Mouse (Mus musculus) embryonic facial prominence, embryonic 15.5 days (tissue): ENCODE measurements at regions not wholly inside any gene's neighbourhood (a gene's known extent, or its start where the extent isn't known, plus 50 kb on each side); places are given as distances from the start of the nearest gene placed in this dataset.

ENCODE experiments used
- ATAC-seq: fragments of 200-750 bp; cut with Nextera tagmentation; 2 replicates; pipeline ENCODE4 v1.8.0; 2017; ENCODE audit warnings: low read depth, moderate TSS enrichment; ENCODE audit not compliant: insufficient number of reproducible peaks, low FRiP score, low TSS enrichment
- H3K27ac ChIP-seq: fragments of 300-500 bp; sonication (generic); replicated peaks from 2 replicates; pipeline ENCODE4 v1.5.1; 2015; ENCODE audit warnings: mild to moderate bottlenecking, inconsistent platforms
- H3K27me3 ChIP-seq: fragments of 300-500 bp; sonication (generic); 2 replicates; pipeline ENCODE4 v1.6.1; 2015; ENCODE audit warnings: inconsistent platforms
- H3K36me3 ChIP-seq: fragments of 300-500 bp; sonication (generic); 2 replicates; pipeline ENCODE4 v1.6.1; 2015; ENCODE audit warnings: mild to moderate bottlenecking, inconsistent platforms
- H3K4me1 ChIP-seq: fragments of 300-500 bp; sonication (generic); 2 replicates; pipeline ENCODE4 v1.6.1; 2015; ENCODE audit warnings: inconsistent platforms
- H3K4me2 ChIP-seq: fragments of 300-500 bp; sonication (generic); replicated peaks from 2 replicates; pipeline ENCODE4 v1.6.1; 2015; ENCODE audit warnings: mild to moderate bottlenecking, inconsistent platforms
- H3K4me3 ChIP-seq: fragments of 300-500 bp; sonication (generic); replicated peaks from 2 replicates; pipeline ENCODE4 v1.5.1; 2015; ENCODE audit warnings: mild to moderate bottlenecking, inconsistent platforms
- H3K9ac ChIP-seq: fragments of 300-500 bp; sonication (generic); 2 replicates; pipeline ENCODE4 v1.6.1; 2015; ENCODE audit warnings: inconsistent platforms
- H3K9me3 ChIP-seq: fragments of 300-500 bp; sonication (generic); replicated peaks from 2 replicates; pipeline ENCODE4 v1.6.1; 2016; ENCODE audit warnings: inconsistent platforms
- WGBS: fragments of 180-500 bp; shearing (Covaris S2); methylation state at CpG from one replicate; pipeline ENCODE4 v1.1.7; 2015; 5-methylcytosine and 5-hydroxymethylcytosine counted together

DNA sequence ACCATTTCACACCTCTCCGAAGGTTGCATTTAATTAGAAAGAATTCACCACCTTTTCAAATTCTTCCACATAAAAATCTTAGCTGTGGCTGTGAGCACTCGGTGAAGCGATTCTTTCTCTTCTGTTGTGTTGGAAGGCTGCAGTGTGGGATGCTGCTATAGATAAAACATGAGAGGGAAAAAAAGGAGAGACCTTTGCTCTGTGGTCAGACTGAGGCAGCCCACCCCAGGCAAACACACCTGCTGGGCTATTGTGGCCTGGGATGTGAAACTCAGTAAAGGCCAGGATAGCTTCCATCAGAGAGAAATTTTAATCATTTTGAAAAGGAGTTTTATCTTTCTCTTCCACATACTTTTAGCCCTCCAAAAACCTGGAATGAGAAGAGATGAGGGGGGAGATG is 625.3 kb upstream of the Akr1e1 start:
- no peaks in the 10 kb centered on the region for H3K27me3 ChIP-seq
- no peaks in the 10 kb centered on the region for H3K9me3 ChIP-seq
- no peaks in the 10 kb centered on the region for H3K4me1 ChIP-seq
- H3K36me3 ChIP-seq = no peaks in the 10 kb centered on the region
- H3K4me3 ChIP-seq = no peak overlapping the region
- 81% methylated on average over 3 of the region's 3 CpGs for WGBS
- H3K9ac ChIP-seq = no peak overlapping the region
- no peak overlapping the region for H3K27ac ChIP-seq
- no peak overlapping the region for H3K4me2 ChIP-seq
- no peak for ATAC-seq

DNA sequence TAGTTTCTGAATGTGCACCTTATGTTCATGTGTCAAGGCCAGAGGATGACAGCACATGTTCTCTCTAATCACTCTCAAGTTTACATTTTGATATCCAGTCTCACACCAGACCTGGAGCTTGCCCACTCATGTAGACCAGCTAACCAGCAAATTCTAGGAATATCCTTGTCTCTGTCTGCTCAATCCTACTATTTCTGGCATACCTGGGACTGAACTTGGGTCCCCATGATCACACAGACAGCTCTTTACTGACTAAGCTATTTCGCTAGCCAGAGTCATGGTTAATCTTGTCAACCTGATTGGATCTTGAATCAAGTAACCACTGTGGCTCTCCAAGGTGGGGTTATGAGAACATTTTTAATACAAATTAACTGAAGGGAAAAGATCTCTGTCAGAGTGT is 625.9 kb upstream of the Klf6 start:
- ATAC-seq = no peak
- no peaks in the 10 kb centered on the region for H3K27me3 ChIP-seq
- no peak overlapping the region for H3K27ac ChIP-seq
- no peak overlapping the region for H3K4me2 ChIP-seq
- no peak overlapping the region for H3K9ac ChIP-seq
- H3K4me1 ChIP-seq = no peaks in the 10 kb centered on the region
- H3K36me3 ChIP-seq = no peaks in the 10 kb centered on the region
- H3K9me3 ChIP-seq = no peaks in the 10 kb centered on the region
- no peak overlapping the region for H3K4me3 ChIP-seq
- whole genome bisulfite sequencing = 90% methylated on average over 1 of the region's 1 CpGs

GRCm38 (mm10) chr13:5240541-5240940 is 620.7 kb upstream of the Klf6 start:
- WGBS = 46% methylated on average over 4 of the region's 4 CpGs
- ATAC-seq = no peak
- H3K27ac ChIP-seq = no peak overlapping the region
- no peak overlapping the region for H3K4me3 ChIP-seq
- 0 out of 2 replicates have a peak, but pooled peaks cover 3% of the 10 kb centered on the region for H3K4me1 ChIP-seq
- H3K9me3 ChIP-seq = no peaks in the 10 kb centered on the region
- no peak overlapping the region for H3K4me2 ChIP-seq
- H3K9ac ChIP-seq = no peak overlapping the region
- H3K27me3 ChIP-seq = no peaks in the 10 kb centered on the region
- no peaks in the 10 kb centered on the region for H3K36me3 ChIP-seq

DNA sequence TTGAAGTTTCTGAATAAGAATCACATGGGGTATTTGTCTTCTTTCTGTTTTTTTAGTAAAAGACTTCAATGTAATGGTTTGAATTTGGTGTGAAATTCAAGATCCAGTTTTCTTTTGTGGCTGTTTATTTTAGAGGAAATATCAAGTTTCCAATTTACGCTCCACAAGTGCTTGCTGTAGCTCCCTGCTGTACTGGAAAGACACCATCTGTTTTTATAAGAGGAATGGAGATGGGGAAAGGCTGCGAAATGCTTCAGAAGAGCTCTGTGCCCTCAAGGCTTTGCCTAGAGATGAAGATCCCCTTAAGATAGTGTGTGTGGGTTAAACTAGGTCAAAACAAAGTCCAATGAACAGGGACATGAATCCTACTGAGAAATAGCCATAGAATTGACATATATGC is 618.5 kb upstream of the Klf6 start:
- WGBS = 31% methylated on average over 2 of the region's 2 CpGs
- H3K9ac ChIP-seq = no peak overlapping the region
- 0 out of 2 replicates have a peak, but pooled peaks cover 3% of the 10 kb centered on the region for H3K4me1 ChIP-seq
- no peak for ATAC-seq
- no peaks in the 10 kb centered on the region for H3K9me3 ChIP-seq
- no peak overlapping the region for H3K4me2 ChIP-seq
- no peak overlapping the region for H3K4me3 ChIP-seq
- H3K36me3 ChIP-seq = no peaks in the 10 kb centered on the region
- H3K27me3 ChIP-seq = no peaks in the 10 kb centered on the region
- no peak overlapping the region for H3K27ac ChIP-seq

DNA sequence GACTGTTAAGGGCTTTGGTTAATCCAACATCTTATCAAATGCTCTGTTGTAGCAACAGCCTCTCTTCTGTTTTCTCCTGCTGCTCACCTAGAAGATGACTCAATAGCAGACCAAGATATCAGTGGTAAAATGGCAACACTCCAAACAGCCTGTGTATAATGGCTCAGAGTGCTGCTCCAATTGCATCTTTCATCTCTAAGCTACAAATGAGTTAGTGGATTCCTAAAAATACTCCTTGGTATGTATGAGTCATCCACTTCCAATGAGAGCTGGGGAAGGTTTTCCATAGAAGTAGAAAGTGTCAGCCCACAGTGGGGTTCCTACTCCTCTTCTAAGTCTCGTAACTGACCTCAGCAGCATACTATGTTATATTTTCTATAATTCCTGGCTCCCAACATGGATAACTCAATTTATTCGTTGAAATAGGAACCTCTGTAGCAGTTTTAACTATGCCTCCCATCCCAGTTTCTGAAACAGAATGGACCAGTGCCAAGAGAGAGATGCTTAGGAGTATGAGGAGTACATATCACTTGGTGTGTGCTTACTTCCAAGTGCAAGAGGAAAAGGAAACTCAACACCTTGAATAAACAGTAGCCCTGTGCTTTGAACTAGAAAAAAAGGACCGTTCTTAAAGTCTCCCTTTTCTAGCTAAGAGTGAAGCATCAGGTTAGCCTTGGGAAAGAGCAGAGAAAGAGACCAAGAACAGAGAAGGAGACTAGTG is 612.5 kb upstream of the Klf6 start:
- H3K27me3 ChIP-seq = no peaks in the 10 kb centered on the region
- no peak overlapping the region for H3K9ac ChIP-seq
- H3K27ac ChIP-seq = no peak overlapping the region
- no peaks in the 10 kb centered on the region for H3K4me1 ChIP-seq
- no peaks in the 10 kb centered on the region; the same call in 1 of the 2 replicates for H3K9me3 ChIP-seq
- no peak overlapping the region for H3K4me3 ChIP-seq
- WGBS = 39% methylated on average over 3 of the region's 3 CpGs
- no peak overlapping the region for H3K4me2 ChIP-seq
- no peaks in the 10 kb centered on the region for H3K36me3 ChIP-seq
- no peak for ATAC-seq

- ATAC-seq = peak; percentile 34; the same call in 1 of the 2 replicates
- WGBS = 39% methylated on average over 6 of the region's 6 CpGs
- H3K36me3 ChIP-seq = no peaks in the 10 kb centered on the region
- no peaks in the 10 kb centered on the region for H3K27me3 ChIP-seq
- H3K4me1 ChIP-seq = no peaks in the 10 kb centered on the region
- H3K4me3 ChIP-seq = no peak overlapping the region
- no peak overlapping the region for H3K27ac ChIP-seq
- H3K9ac ChIP-seq = no peak overlapping the region
- H3K4me2 ChIP-seq = no peak overlapping the region
- no peaks in the 10 kb centered on the region for H3K9me3 ChIP-seq
Observed at GRCm38 (mm10) chr13:5257891-5258660, 603.2 kb upstream of the Klf6 start.

DNA sequence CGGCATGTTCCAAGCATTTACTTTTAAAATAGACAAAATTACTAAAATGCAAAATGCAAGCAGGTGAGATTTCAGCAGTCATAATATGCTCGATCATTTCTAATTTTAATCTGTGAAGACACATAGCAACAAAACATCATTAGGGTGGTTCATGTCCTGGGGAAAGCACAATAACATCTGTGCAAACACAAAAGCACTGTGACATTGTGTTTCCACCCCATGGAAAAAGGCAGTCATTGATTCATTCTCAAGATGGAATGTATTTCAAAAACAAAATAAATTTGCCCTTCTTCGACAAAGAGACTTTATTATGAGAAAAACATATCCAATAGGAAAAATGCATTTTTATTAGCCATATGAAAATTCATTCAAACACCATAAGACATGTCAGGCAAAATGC is 601.5 kb upstream of the Klf6 start:
- no peaks in the 10 kb centered on the region for H3K4me1 ChIP-seq
- no peak for ATAC-seq

GRCm38 (mm10) chr13:5272506-5273192 is 588.6 kb upstream of the Klf6 start:
- H3K4me2 ChIP-seq = no peak overlapping the region
- whole genome bisulfite sequencing = 77% methylated on average over 1 of the region's 1 CpGs
- no peaks in the 10 kb centered on the region for H3K36me3 ChIP-seq
- no peak overlapping the region for H3K4me3 ChIP-seq
- no peak for ATAC-seq
- H3K4me1 ChIP-seq = no peaks in the 10 kb centered on the region
- no peak overlapping the region for H3K9ac ChIP-seq
- no peaks in the 10 kb centered on the region for H3K27me3 ChIP-seq
- H3K9me3 ChIP-seq = no peaks in the 10 kb centered on the region
- H3K27ac ChIP-seq = no peak overlapping the region

More for the DNA sequence above, 601.5 kb upstream of the Klf6 start:
- 50% methylated on average over 3 of the region's 3 CpGs for WGBS
- H3K9ac ChIP-seq = no peak overlapping the region
- no peaks in the 10 kb centered on the region for H3K36me3 ChIP-seq
- no peak overlapping the region for H3K4me3 ChIP-seq
- H3K4me2 ChIP-seq = no peak overlapping the region
- no peak overlapping the region for H3K27ac ChIP-seq
- no peaks in the 10 kb centered on the region for H3K27me3 ChIP-seq
- H3K9me3 ChIP-seq = no peaks in the 10 kb centered on the region

DNA sequence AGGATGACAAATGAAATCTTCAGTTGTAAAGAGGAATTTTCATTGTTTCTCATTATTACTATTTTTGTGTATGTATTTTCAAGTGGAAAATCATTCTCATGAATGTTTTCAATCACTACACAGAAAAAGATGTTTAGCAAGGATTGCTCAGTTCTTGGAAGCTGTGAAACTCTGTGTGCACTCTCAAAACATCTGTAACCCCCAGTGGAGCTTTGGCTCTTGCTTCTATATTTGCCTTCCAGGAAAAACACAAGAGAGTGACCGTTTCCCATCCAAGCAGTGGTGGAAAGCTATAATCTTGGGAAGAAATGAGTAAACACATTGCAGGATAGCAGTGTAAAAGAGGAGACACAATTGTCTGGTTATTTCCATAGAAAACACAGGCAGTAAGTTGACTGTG is 584.7 kb upstream of the Klf6 start:
- no peaks in the 10 kb centered on the region for H3K27me3 ChIP-seq
- H3K27ac ChIP-seq = no peak overlapping the region
- no peaks in the 10 kb centered on the region for H3K36me3 ChIP-seq
- H3K4me1 ChIP-seq = no peaks in the 10 kb centered on the region
- ATAC-seq = no peak
- no peaks in the 10 kb centered on the region for H3K9me3 ChIP-seq
- no peak overlapping the region for H3K4me2 ChIP-seq
- 64% methylated on average over 1 of the region's 1 CpGs for WGBS
- H3K4me3 ChIP-seq = no peak overlapping the region
- no peak overlapping the region for H3K9ac ChIP-seq

DNA sequence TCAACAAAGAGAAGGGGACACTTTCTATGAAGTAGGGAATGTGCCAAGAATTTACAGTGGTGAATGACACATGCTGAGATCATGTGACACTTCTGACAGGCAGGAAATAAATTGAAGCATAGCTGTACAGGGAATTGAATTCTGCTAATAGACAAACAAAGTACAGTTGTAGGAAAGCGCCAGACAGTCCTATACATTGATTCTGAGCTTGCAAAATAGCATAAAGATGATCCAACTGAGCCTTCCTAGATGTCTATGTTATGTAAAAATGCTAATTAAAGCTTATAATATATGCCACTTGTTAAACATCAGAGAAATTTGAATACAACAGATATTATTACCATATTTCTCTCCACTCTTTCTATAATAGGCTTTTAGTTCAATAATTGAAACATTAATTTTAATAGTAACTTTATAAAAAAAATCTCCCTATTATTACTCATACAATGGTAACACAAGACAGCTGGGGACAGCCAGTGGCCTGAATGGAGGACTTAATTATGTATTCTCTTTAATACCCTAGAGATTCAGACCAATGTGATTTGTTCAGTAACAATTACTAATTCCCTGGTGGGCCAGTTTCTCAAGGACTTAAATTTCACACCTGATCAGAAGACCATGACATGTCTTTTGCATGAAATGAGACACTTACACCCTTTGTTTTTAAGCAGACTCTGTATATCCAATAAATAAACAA is 571.4 kb upstream of the Klf6 start:
- ATAC-seq = no peak
- 80% methylated on average over 1 of the region's 1 CpGs for WGBS
- no peaks in the 10 kb centered on the region for H3K9me3 ChIP-seq
- no peak overlapping the region for H3K4me3 ChIP-seq
- no peak overlapping the region for H3K27ac ChIP-seq
- no peak overlapping the region for H3K9ac ChIP-seq
- H3K36me3 ChIP-seq = no peaks in the 10 kb centered on the region
- H3K4me1 ChIP-seq = no peaks in the 10 kb centered on the region
- no peak overlapping the region for H3K4me2 ChIP-seq
- H3K27me3 ChIP-seq = no peaks in the 10 kb centered on the region

GRCm38 (mm10) chr13:5302141-5302540 is 559.1 kb upstream of the Klf6 start:
- Histone ChIP-seq H3K9ac (no peak overlapping the region), H3K4me3 (no peak overlapping the region), H3K36me3 (no peaks in the 10 kb centered on the region), H3K4me2 (no peak overlapping the region), H3K4me1 (no peaks in the 10 kb centered on the region), H3K9me3 (no peaks in the 10 kb centered on the region), H3K27me3 (no peaks in the 10 kb centered on the region), H3K27ac (no peak overlapping the region)
- 15% methylated on average over 1 of the region's 1 CpGs for WGBS
- no peak for ATAC-seq
